Mouse (Mus musculus) ES-E14 (cell line): ENCODE measurements around the gene Mdm1. TPM values are rescaled to one million over a fixed set of nuclear protein-coding genes. Genes with fewer than 3 reads are reported as not detected.
"Not testable (repeated sequence)": the region's sequence is repeated elsewhere in the genome, so short reads cannot be mapped to it uniquely, and the experiment has no call there.

Experiments
- DNase-seq: peaks from one replicate; pipeline ENCODE4 v3.0.0-alpha.2; 2013; ENCODE audit warnings: low read depth, low spot score
- H3K27ac ChIP-seq: 2 replicates; pipeline ENCODE4 v1.5.1; 2012; ENCODE audit warnings: low read depth, mild to moderate bottlenecking, low read length, moderate library complexity, mixed read lengths; ENCODE audit not compliant: poor library complexity, insufficient read depth, severe bottlenecking
- H3K36me3 ChIP-seq: 2 replicates; pipeline ENCODE4 v1.6.1; 2012; ENCODE audit warnings: mild to moderate bottlenecking, low read length, moderate library complexity, mixed read lengths; ENCODE audit not compliant: control insufficient read depth, poor library complexity, insufficient read depth, severe bottlenecking
- H3K4me1 ChIP-seq, 2 experiments: fragments of 150-350 bp in 1 of 2; sonication (generic) in 1 of 2; 2 replicates each; pipeline ENCODE4 v1.6.1; 2012; ENCODE audit warnings: low read length in 2 of 2, mild to moderate bottlenecking in 1 of 2, mixed read lengths in 1 of 2; ENCODE audit not compliant: control insufficient read depth in 2 of 2, insufficient read depth in 2 of 2, poor library complexity in 1 of 2
- H3K4me3 ChIP-seq, 2 experiments: fragments of 150-350 bp in 1 of 2; sonication (generic) in 1 of 2; 2 replicates each; pipeline ENCODE4 v1.5.1; 2012; ENCODE audit warnings: low read length in 2 of 2, low read depth in 1 of 2, mild to moderate bottlenecking in 1 of 2, mixed read lengths in 1 of 2; ENCODE audit not compliant: insufficient read depth in 1 of 2, poor library complexity in 1 of 2, severe bottlenecking in 1 of 2
- H3K9ac ChIP-seq: 2 replicates; pipeline ENCODE4 v1.6.1; 2012; ENCODE audit warnings: low read depth, mild to moderate bottlenecking, low read length, mixed read lengths; ENCODE audit not compliant: poor library complexity, insufficient read depth, severe bottlenecking
- H3K9me3 ChIP-seq: fragments of 150-350 bp; sonication (generic); 2 replicates; pipeline ENCODE4 v1.6.1; 2012; ENCODE audit warnings: low read depth, mild to moderate bottlenecking, low read length; ENCODE audit not compliant: control insufficient read depth, insufficient read depth
- CHD2 ChIP-seq: IDR thresholded peaks from 2 replicates; pipeline ENCODE4 v1.6.1; 2014; ENCODE audit warnings: mild to moderate bottlenecking, low read depth, low read length, inconsistent platforms
- HCFC1 ChIP-seq: IDR thresholded peaks from 2 replicates; pipeline ENCODE4 v1.6.1; 2012; ENCODE audit warnings: low read length, inconsistent platforms, borderline replicate concordance; ENCODE audit not compliant: insufficient read depth
- MAFK ChIP-seq: IDR thresholded peaks from 2 replicates; pipeline ENCODE4 v1.6.1; 2014; ENCODE audit warnings: mild to moderate bottlenecking, low read depth, low read length, inconsistent platforms; ENCODE audit not compliant: insufficient read depth
- ZC3H11A ChIP-seq: IDR thresholded peaks from 2 replicates; pipeline ENCODE4 v1.6.1; 2012; ENCODE audit warnings: low read depth, mild to moderate bottlenecking, inconsistent platforms, low read length, borderline replicate concordance
- ZNF384 ChIP-seq: IDR thresholded peaks from 2 replicates; pipeline ENCODE4 v1.6.1; 2012; ENCODE audit warnings: low read depth, low read length, inconsistent platforms
- in situ Hi-C, 2 experiments: fragments of 600-800 bp; cut with MboI; formaldehyde crosslinking; loops; one replicate each; pipeline ENCODE4 v1.15.1; 2025; ENCODE audit warnings: low sequenced_read_pairs in 2 of 2, inconsistent platforms in 1 of 2; ENCODE audit not compliant: unreplicated experiment in 2 of 2
- total RNA-seq: library from RNA; depleted of rRNA; stranded (reverse); fragments of 300-350 nt; gene quantifications from 2 replicates; pipeline ENCODE4 v1.2.3, GENCODE M21; 2012; rRNA removed

Mdm1 gene
- total RNA-seq, 1 experiment: 15.5 TPM

DNA sequence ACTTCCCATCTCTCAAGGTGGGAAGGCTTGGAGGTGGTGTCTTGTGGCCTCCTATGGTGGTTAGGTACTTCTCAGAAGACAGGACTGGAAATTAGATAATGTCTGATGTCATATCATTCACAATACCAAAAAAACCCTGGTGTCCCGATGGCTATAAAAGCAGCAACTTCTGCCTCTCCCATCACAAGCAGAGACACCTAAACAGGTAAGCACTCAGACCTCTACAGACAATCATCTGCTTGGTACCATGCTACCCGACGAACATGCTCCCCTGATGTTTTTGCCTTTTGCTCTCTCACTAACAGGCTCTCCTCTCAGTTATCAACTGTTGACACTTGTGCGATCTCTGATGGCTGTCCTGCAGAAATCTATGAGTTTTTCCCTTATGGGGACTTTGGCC lies 63.0 kb downstream of the Mdm1 start, which contains the start of gene Il22:
Gene Il22, plus strand, starts transcription at position 301 of the 400 bp plus-strand sequence.
- H3K4me1 ChIP-seq: no peaks in the 10 kb centered on the region
- no peak for DNase-seq
- in situ Hi-C loops: no loop called here
- H3K9ac ChIP-seq: no peak within 1 kb of the TSS
- H3K4me3 ChIP-seq: no peak within 1 kb of the TSS
- H3K36me3 ChIP-seq: no peaks in the 10 kb centered on the region
- no peaks in the 10 kb centered on the region for H3K9me3 ChIP-seq
- TF ChIP-seq CHD2 (no peak), ZC3H11A (no peak), ZNF384 (no peak), HCFC1 (no peak), MAFK (no peak)
- H3K27ac ChIP-seq: no peak within 1 kb of the TSS

GRCm38 (mm10) chr10:118215719-118216393 lies 74.2 kb downstream of the Mdm1 start:
- DNase-seq, H3K4me1 ChIP-seq, H3K4me3 ChIP-seq, H3K27ac ChIP-seq, in situ Hi-C loops, H3K9ac ChIP-seq, H3K9me3 ChIP-seq, H3K36me3 ChIP-seq: not testable (repeated sequence)

Other genes with a start within 250 kb of the Mdm1 start
- gene Il22, start 63.1 kb downstream of the Mdm1 start, total RNA-seq: not detected in 2 replicates
- 0.09 TPM in 1 of 2 replicates, not detected in the other for gene Gm32717, start 99.0 kb downstream of the Mdm1 start, total RNA-seq
- gene Gm32802, start 116.9 kb downstream of the Mdm1 start, total RNA-seq: 0.09 TPM in 1 of 2 replicates, not detected in the other
- not detected in 2 replicates for gene Iltifb, start 153.2 kb downstream of the Mdm1 start, total RNA-seq
- 0.54 and 0.90 TPM in 2 replicates for gene Gm9040, start 185.2 kb downstream of the Mdm1 start, total RNA-seq
- gene Gm9044, start 190.6 kb downstream of the Mdm1 start, total RNA-seq: 0.54 and 0.90 TPM in 2 replicates
- 0.71 and 1.1 TPM in 2 replicates for gene Gm9045, start 196.0 kb downstream of the Mdm1 start, total RNA-seq
- gene Gm9046, start 201.4 kb downstream of the Mdm1 start, total RNA-seq: not detected in 2 replicates
- gene Gm9048, start 206.9 kb downstream of the Mdm1 start, total RNA-seq: 1.0 and 1.6 TPM in 2 replicates
- gene Gm9049, start 212.3 kb downstream of the Mdm1 start, total RNA-seq: 0.71 and 1.1 TPM in 2 replicates